Mouse (Mus musculus) thymus, postnatal 14 days (tissue): Measurements from ENCODE around the gene Lrit2.
A peak's percentile ranks its signal among the peaks of the same experiment; 100 is the strongest.

Source experiments
- DNase-seq: peaks from one replicate; pipeline ENCODE4 v3.0.0; 2021

Lrit2 gene

DNA sequence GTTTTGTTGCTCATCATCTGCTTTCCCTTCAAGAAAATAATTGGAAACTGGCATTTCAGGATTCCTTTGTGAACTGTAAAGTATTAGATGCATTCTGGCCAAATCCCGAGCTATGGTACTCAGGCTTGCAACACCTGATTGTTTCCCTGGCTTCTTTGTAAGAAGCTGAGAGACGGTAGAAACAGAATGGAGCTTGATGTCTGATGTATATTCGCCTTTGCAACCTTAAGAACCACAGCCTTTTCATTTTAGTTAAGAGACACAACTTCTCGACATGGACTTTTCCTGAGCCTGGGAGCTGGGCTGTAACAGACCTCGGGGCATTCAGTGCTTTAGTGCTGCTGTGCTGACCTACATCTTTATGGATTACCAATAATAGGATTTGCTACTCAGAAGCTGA is at the start of gene Lrit2:
Gene Lrit2, plus strand, starts transcription at position 301 of the 400 bp plus-strand sequence.
- no peak for DNase-seq

DNA sequence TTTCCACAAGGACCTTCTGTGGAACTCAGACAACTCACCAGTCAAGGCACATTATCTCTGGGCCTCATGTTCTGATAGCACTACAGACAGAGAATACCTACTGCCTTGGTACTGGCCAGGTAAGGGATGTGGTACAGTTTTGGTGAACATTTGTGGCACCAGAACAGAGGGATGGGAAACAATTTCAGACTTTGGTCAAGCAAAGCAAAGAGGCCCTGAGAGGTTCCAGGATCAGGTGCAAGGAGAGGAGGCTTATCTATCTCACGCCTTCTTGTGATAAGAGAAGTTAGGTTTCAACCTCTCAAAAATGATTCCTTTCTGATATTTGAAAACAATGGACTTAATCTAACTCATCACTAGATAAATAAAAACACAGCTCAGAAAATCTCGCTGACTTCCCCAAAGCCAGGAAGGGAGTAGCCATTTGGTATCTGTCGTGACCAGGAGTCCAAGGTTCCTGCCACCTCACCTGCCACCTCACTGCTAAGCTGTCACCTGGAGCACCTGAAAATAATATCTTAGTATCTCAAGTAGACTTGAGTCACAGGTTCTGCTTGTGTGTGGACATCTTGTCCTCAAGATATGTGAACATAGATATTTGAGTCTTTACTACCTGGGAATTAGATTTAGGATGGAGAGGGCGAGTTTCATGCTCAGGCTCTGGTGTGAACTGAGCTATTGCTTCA is 40.3 kb upstream of the Lrit2 start:
- DNase-seq, result no peak

DNA sequence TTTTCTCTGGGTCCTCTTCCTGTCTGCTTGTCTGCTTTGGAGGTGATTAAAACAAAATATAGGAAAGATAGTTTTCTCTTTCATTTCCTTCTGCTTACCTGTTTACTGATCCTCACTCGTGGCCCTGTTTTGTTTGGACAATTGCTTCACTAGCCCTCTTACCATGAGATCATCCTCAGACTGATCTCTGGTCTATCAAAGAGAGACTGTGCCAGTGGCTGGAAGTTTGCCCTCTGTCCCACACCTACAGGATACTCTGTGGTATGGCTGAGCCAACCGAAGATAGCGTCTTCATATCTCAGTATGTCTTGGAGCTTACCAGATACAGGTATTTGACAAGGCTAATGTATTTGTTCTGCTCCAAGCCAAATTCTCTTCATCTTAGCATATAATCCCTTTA is 39.8 kb upstream of the Lrit2 start:
- no peak for DNase-seq

DNA sequence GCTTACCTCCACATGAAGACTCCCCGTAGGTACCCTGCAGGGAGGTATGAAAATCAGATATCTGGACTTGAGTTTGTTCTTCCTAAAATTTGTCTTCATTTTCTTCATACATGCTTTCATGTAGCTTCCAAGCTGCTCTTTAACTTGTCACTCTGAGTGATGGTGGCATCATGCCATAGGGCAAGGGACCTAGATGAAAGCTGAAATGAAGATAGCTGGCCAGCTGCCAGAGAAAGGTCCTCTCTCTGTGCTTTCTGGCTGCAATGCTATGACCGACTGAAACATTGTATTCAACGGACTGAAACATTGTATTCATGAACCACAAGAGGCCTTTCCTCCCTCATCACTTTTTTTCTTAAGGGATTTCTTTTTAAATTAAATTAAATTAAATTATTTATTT is 39.2 kb upstream of the Lrit2 start:
- no peak for DNase-seq

DNA sequence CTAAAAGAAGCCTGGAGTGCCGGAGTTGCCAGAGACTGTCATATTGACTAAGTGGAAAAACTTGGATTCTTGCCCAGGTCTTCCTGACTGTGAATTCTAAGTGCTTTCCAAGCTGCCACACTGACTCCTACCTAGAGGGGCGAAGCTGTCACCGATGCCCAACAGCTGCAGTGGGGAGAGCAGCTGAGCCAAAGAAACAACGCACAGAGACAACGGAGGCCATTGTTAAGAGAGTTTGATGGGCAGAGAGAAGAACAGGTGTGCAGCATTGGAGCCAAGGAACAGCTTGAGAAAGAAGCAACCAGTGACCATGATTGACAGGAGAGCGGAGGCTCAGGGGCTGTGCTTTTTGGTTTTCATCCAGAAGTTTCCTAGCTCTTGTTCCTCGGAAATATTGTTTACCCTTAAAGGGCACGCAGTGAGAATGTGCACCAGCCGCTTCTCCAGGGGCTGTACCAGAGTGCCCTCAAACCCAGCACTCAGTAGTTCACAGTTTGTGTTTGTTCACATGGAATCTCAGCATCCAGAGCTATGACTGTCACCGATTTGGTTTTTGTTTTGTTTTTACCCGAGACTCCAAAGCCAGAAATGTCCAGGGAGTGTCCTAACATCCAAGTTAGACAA is 35.1 kb upstream of the Lrit2 start:
- no peak for DNase-seq

DNA sequence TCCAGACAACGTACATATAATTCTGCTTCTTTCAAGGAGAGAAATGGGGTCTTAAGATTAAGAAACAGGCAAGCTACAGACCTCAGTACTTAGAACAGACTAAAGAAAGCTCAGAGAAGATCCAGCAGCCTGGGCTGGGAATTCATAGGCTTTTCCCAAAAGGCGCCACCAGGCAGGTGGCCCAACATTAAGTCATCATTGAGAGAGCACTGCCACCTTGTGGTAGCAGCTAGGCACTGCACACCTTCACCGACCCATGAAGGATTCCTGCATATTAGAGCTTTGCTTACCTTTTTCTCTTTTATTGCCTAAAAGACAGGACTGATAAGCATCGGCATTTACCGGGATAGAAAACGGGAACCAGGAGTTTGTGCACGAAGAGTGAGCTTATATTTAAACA is 34.5 kb upstream of the Lrit2 start:
- peak; percentile 59 for DNase-seq

DNA sequence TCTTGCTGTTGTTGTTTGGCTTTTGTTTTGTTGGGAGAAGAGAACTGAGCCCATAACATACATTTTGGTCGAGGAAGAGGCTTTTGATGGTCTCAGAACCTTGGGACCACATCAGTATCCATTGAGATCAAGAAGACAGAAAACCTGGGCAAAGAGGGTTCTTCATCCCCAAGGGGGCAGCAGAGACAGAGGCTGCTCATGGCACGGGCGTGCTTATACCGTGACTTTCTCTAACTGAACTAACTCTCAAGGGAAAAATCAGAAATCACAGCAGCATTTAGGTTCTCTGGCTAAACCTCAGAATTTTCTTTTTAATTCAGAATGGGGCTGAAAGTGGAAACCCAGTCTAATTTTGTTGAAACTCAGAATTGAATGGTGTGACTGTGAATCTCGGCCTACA is 33.3 kb upstream of the Lrit2 start:
- no peak for DNase-seq

DNA sequence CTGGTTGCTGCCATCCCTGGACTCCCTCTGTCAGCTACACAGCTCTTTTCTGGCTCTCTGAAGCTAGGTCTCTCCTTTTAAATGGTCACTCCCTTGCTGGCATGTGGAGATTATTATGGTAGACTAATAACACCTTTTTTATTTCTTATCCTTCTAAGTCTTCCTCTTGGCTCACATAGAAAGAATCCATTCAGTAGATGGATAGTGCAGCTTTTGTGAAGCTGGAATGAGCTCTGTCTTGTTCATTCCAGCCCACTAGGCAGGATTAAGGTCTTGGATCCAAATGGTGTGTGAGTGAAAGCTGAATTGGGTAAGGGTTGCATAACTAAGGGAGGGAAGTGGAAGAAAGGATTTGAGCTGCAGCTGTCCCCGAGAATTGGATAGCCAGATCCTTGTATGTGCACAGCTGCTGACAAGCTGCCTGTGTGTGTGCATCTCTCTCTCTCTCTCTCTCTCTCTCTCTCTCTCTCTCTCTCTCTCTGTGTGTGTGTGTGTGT is 18.8 kb upstream of the Lrit2 start, which contains the start of gene Rgr:
Gene Rgr, minus strand, starts transcription at position 51 of the 497 bp plus-strand sequence.
- DNase-seq, result no peak

DNA sequence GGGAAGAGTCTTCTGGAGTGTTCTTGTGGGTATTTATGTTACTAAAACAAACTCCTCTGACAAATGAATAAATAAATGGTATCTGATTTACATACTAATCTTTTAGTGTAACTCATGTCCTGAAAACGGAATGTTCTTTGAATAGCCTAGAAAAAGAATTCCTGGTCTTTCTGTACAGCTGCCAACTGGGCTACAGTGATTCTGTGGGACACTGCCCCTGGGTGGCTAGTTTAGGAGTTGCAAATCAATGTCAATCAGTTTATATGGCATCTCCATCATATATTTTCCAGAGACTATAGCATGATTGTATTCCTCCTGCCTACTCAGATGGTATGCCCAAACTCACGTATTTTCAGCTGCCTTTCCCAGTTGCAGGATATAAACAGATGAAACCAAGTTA is 2.9 kb upstream of the Lrit2 start:
- no peak for DNase-seq

DNA sequence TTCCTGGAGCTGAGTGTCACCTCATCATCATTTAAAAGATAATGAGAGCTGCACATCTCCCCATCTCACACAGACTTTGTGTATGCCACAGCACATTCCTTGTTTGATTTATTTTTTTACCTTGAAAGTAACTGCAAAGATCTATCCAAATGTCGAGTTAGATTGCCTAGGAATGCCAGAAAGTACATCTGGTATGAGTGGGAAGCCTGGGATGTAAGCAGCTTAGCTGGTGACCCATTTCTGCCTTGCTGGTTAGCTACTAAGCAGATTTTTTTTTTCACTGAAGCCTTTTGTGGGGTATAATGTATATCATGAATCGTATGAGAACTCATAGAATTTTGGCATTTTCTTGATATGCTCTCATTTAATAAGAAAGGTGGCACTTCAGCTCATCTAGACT is 1.1 kb upstream of the Lrit2 start:
- DNase-seq, result no peak

DNA sequence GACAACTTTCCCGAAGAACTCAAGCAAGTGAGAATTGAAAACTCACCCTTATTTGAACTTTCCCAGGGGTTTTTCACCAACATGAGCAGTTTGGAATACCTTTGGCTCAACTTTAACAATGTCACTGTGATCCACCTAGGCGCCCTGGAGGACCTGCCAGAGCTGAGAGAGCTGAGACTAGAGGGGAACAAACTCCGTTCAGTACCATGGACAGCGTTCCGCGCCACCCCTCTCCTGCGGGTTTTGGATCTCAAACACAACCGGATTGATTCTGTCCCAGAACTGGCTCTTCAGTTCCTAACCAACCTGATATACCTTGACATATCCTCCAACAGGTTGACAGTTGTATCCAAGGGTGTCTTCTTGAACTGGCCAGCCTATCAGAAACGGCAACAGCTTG is 787 bp downstream of the Lrit2 start:
- peak; percentile 34 for DNase-seq

DNA sequence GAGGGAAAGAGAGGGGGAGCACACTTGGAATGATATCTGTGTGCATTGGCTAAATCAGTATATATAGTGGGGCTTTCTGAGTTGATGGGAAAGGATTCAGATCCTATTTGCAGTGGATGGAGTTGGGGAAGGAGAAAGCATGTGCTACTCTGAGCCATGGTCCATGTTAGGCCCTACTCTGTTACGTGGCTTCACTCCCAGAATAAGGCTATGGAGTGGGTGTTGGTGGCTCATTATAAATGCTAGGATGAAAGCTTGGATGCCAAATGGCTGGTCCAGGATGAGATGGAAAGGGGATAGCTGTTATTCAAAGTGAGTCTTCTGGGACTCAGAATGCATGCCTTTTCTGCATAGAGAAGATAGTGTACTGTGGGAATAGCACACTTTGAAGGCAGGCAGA is 13.0 kb downstream of the Lrit2 start:
- no peak for DNase-seq

DNA sequence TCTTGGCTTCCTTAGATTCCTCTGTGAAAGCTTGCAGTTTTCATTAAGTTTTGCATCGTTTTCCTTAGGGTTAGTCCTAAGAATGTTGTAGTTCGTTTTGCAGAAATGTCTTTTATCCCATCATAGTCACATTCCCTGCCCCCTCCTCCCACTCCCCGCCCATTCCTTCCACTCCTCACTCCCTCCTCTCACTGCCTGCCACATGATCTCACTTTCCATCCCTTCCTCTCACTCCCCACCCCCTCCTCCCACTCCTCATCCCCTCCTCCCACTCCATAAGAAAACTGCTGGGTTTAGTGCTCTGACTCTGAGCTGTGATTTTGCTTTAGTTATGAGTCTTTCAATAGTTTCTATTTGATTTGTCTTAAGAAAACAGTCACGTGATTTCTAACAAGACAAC is 16.0 kb downstream of the Lrit2 start:
- no peak for DNase-seq

DNA sequence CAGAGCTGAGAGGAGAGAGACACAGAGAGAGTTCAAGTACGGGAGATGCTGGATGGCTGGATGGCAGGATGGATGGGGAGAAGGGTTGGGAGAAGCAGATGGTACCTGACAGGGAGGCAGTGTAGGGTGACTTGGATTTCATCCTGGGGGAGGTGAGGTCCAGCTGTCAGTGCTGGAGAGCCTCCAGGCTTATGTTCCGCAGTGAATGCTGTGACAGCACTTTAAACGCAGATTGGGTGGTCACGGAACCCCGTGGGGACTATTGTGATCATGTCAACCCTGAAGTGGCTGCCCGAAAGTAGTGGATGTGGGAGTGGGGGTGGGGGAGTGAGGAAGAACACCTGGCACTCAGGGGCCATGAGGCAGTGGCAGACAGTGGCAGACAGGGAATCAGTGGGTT is 26.7 kb downstream of the Lrit2 start:
- no peak for DNase-seq

DNA sequence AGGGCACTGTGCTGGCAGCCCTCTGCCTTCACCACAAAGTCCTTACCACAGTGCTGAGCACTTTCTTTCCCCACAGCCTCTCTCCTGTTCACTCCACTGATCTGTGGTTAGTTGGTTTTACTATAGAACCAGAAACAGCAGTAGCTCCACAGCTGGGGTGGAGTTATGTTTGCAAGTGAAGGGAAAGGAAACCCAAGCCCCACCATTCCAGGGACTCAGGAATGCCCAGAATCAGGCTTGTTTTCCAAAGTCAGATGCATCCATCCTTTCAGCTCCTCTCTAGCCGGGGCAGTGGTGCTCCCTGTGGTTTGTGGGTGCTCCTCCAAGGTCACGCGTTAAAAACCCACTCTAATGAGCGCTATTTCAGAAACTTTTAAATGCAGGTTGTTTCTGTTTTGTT is 27.8 kb downstream of the Lrit2 start:
- no peak for DNase-seq

DNA sequence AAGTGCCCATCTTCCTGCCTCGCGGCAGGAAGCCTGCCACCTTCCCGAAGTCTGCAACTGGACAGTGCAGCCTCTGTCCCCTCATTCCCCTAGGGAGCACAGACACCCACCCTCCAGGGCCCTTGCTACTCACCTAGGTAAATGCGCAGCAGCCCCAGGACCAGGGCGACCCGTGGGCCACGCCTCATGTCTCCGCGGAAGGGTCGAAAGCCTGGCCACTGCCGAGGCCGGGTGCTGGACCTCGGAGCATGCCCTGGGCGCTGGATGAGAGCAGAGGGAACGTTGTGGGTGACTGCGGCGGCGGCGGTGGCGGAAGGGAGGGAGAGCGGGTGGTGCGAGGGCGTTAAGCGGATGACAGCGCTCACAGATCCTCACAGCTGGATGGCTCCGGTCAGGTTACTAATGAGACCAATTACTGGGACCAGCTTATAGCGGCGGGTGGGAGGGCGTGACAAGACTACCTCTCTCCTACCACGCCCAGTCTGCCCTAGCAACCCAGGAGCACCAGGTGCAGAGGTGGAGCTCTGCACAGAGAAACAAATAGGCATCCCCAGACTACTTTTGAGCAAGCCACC is 30.3 kb downstream of the Lrit2 start, which contains the start of gene Cdhr1:
Gene Cdhr1, minus strand, starts transcription at position 392 of the 575 bp plus-strand sequence.
- DNase-seq, result no peak

DNA sequence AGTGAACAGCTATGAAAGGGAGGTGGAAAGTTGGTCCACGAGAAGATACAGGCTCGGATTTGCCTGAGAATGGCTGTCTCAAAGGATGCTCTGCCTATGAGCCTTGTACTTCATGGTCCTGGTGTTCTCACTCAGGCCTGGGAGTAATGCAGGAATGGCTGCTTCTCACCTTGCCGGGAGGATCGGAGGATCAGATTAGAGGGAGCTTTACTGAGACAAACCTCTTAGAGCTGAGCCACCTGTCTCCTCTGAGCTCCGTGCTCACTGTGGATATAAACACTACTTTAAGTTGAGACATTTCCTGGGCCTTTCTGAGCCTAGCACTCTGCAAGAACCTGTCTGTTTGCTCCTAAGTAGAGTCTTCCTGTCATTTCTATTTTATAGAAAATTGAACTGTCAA is 33.8 kb downstream of the Lrit2 start:
- DNase-seq, result no peak

DNA sequence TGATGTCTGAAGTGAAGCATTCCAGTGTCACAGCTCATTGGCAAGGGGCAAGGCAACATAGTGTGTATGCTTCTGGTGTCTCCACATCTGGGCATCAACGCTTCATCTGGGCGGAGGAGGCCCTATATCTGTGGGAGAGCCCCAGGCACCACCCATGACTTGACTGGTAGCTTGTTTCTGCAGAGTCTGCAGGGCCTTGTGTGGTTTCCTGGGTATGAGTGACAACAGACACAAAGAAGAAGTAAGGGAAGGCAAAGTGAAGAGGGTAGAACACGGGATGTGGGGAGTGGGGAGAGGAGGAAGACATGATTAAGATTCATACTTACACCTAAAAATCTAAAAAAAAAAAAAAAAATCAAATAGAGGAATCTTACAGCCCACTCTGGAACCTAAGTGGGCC is 34.8 kb downstream of the Lrit2 start:
- no peak for DNase-seq

DNA sequence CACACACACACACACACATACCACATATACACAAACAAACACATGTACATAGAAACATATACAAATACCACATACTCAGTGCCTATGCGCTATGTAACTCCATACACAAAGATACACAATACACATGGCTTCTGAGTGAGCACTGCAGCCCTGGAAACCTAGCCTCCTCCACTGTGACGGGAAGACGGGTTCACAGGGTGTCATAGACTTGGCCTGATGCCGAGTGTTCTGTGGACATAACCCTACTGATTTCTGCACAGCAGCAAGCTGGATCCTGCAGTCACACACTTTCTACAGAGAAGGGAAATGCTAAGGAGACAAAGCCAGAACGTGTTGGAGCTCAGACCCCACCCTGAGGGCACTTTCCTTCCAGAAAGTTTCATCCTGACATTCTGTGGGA is 37.0 kb downstream of the Lrit2 start:
- no peak for DNase-seq

DNA sequence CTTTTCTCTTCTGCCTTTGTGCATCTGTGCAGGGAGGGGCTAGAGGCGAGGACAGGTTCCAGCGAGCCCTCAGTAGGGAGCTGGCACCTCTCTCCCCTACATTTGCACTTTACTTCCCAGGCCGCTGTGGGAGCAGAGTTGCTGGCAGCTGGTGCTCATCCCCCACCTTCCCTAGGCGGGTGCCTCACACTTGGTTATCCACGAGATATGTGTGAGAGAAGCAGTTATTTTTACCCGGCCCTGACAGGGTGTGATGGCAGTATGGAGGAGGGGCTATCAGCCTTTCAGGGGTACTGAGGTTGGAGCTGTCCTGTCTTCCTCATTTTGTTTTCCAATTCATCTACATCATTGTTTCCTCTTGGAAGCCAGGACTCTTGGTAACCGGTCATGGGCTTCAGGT is 38.1 kb downstream of the Lrit2 start:
- no peak for DNase-seq

DNA sequence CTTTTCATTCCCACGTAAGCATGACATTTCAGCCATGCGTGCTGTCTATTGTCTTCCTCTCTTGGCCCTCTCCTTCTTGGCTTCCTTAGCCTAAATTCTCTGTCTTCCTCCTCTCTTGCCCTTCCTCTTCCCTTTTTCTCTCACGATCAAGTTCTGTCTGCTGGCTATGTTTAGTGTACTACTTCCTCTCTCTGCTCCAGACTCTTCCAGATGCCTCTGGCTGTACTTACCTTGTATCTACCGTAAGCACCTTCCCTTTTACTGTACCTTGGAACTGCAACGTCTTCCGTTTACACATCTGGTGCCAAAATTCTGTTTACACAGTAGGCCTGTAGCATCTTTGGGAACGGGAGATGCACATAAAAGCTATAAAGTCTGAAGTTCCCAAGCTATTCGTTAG is 41.7 kb downstream of the Lrit2 start:
- no peak for DNase-seq

DNA sequence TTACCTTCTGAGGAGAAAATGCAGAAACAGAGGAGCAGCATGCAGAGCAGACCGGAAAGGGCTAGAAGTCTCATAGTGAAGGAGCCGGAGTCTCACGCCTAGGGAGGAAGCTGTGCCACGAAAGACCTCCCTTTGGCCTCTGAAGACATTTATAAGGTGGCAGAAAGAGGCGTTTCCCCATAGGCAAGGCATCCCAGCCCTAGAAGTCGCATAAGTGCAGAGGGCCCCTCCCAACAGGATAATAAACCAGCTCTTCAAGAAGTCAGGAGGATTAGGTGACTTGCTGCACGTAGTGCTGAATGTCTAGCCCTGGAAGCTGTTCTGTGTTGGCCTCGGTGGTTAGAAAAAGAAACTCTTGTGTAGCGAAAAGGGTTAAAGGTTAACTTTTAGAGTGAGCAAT is 42.2 kb downstream of the Lrit2 start:
- DNase-seq, result no peak

DNA sequence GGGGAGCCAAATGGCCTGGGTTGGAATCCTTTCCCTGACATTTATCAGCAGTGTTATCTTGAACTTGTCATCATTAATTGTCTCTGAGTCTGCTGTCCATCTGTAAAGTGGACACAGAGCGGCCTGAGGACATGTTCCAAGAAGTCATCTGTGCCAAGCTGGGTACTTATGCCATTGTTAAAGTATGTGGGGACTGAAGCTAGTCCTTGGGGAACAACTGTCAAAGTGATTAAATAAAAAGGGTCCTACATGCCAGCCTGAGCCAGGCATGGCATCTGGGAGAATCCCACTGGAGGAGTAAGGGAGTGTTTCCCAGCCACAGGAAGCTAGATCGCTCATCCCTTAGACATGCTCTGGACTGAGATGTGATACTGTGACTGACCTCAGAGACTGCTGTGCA is 42.7 kb downstream of the Lrit2 start:
- DNase-seq, result no peak

DNA sequence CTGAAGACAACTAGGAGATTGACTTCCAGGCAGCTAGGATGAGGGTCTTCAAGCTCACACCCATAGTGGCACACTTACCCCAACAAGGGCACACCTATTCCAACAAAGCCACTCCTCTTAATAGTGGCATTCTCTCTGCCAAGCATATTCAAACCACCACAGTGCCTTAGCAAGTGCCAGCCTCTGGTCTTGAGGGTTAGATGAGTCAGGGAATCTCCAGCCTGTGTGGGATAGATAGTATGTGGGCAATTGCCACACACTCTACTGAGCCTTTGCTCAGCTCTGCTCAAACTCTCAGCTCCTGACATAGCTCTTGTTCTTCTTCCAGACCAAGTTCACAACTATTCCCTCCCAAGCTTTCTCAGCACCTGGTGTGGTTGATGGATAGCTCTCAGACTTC is 43.6 kb downstream of the Lrit2 start:
- DNase-seq, result no peak
